Mouse (Mus musculus): ENCODE results near the gene Sptlc2. TPM values are rescaled to one million over a fixed set of nuclear protein-coding genes. Genes with fewer than 3 reads are reported as not detected.

Gene Sptlc2
- polyA plus RNA-seq, 1 experiment from 2014 or later = 164 TPM

DNA sequence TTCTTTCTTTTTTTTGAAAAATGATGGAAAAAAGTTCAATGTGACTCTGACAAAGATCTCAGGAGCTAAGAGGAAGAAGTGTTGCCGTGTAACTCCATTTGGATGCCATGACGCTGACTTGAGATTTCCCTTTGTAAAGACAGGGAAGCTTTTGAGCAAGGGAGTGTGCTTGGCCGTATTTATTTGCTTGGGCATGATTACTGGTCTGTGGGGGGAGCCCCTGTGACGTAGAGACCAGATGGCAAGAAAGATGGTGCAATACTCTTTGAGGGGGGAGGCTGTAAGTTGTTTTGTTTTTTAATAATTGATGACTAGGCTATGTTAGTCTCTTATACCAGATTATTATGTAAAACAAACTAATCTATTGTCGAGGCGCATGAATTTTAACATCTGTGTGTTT, 14.0 kb downstream of the Sptlc2 start:
- in situ Hi-C loops (cut with MboI; ENCODE audit: low pct_unique_long_range_greater_than_20kb) = no loop called here
- POLR2A ChIA-PET = interaction anchor here (1.2 kb wide), 1 partner anchor 25 kb away, joined by 3 read pairs; no protein-coding TSS in a partner anchor
- no peak for ATAC-seq
- DNase-seq (ENCODE audit: low read depth, low spot score) = no peak
- no peak for TF ChIP-seq CTCF (IDR thresholded peaks at IDR 0.05)
- CTCF ChIA-PET = interaction anchor here (1.3 kb wide), 1 partner anchor 28 kb away, joined by 3 read pairs; no protein-coding TSS in a partner anchor
- no peaks in the 10 kb centered on the region for H3K27me3 ChIP-seq

GRCm38 (mm10) chr12:87369319-87369718, 18.8 kb downstream of the Sptlc2 start:
- DNase-seq (ENCODE audit: low read depth, low spot score) (no peak), ATAC-seq (no peak)

GRCm38 (mm10) chr12:87368092-87368491, 20.1 kb downstream of the Sptlc2 start:
- in situ Hi-C loops (cut with MboI; ENCODE audit: low pct_unique_long_range_greater_than_20kb) = no loop called here
- no peak for TF ChIP-seq CTCF (IDR thresholded peaks at IDR 0.05)
- H3K27me3 ChIP-seq = no peaks in the 10 kb centered on the region
- ChIA-PET POLR2A (no interaction called here), CTCF (no interaction called here)
- ATAC-seq (no peak), DNase-seq (ENCODE audit: low read depth, low spot score) (no peak)

More at GRCm38 (mm10) chr12:87369319-87369718, 18.8 kb downstream of the Sptlc2 start:
- in situ Hi-C loops (cut with MboI; ENCODE audit: low pct_unique_long_range_greater_than_20kb) = no loop called here
- ChIA-PET CTCF (no interaction called here), POLR2A (no interaction called here)
- H3K27me3 ChIP-seq = no peaks in the 10 kb centered on the region
- TF ChIP-seq CTCF (IDR thresholded peaks at IDR 0.05) = no peak

- H3K27me3 ChIP-seq = no peaks in the 10 kb centered on the region
- ATAC-seq (no peak), DNase-seq (ENCODE audit: low read depth, low spot score) (no peak)
- ChIA-PET CTCF (interaction anchor here (1.2 to 1.4 kb wide), 2 partner anchors 12 to 18 kb away, joined by 3 to 5 read pairs; no protein-coding TSS in a partner anchor), POLR2A (no interaction called here)
- in situ Hi-C loops (cut with MboI; ENCODE audit: low pct_unique_long_range_greater_than_20kb) = no loop called here
- TF ChIP-seq CTCF (IDR thresholded peaks at IDR 0.05) = no peak
Measured at GRCm38 (mm10) chr12:87365676-87366075, 22.5 kb downstream of the Sptlc2 start.

GRCm38 (mm10) chr12:87362111-87362510, 26.0 kb downstream of the Sptlc2 start:
- TF ChIP-seq CTCF (IDR thresholded peaks at IDR 0.05) = no peak
- no peaks in the 10 kb centered on the region for H3K27me3 ChIP-seq
- POLR2A ChIA-PET = no interaction called here
- CTCF ChIA-PET = no interaction called here
- in situ Hi-C loops (cut with MboI; ENCODE audit: low pct_unique_long_range_greater_than_20kb) = no loop called here
- DNase-seq (ENCODE audit: low read depth, low spot score) = no peak
- no peak for ATAC-seq

GRCm38 (mm10) chr12:87348029-87348428, 40.1 kb downstream of the Sptlc2 start:
- DNase-seq (ENCODE audit: low read depth, low spot score) (no peak), ATAC-seq (no peak)
- TF ChIP-seq CTCF (IDR thresholded peaks at IDR 0.05) = no peak
- ChIA-PET CTCF (interaction anchor here (1.2 kb wide), 2 partner anchors 17 to 63 kb away, joined by 3 read pairs; no protein-coding TSS in a partner anchor), POLR2A (no interaction called here)
- in situ Hi-C loops (cut with MboI; ENCODE audit: low pct_unique_long_range_greater_than_20kb) = no loop called here
- no peaks in the 10 kb centered on the region for H3K27me3 ChIP-seq

DNA sequence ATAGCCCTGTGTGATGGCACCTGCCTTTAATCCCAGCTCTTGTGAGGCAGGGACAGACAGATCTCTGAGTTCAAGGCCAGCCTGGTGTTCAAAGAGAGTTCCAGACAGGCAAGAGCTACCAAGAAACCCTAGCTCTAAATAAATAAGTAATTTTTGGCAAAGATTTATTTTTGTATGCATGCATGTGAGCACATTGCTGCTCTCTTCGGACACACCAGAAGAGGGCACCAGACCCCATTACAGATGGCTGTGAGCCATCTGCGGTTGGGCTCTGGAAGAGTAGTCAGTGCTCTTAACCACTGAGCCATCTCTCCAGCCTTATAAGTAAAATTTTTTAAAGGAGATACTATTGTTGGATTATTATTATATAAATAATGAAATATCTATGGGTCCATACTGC, 40.6 kb downstream of the Sptlc2 start:
- in situ Hi-C loops (cut with MboI; ENCODE audit: low pct_unique_long_range_greater_than_20kb) = no loop called here
- no peaks in the 10 kb centered on the region for H3K27me3 ChIP-seq
- ATAC-seq (no peak), DNase-seq (ENCODE audit: low read depth, low spot score) (no peak)
- peak; percentile 53 for TF ChIP-seq CTCF (IDR thresholded peaks at IDR 0.05)
- CTCF ChIA-PET = interaction anchor here (0.7 to 1.5 kb wide), 4 partner anchors 18 to 64 kb away, joined by 3 read pairs; no protein-coding TSS in a partner anchor
- POLR2A ChIA-PET = no interaction called here

DNA sequence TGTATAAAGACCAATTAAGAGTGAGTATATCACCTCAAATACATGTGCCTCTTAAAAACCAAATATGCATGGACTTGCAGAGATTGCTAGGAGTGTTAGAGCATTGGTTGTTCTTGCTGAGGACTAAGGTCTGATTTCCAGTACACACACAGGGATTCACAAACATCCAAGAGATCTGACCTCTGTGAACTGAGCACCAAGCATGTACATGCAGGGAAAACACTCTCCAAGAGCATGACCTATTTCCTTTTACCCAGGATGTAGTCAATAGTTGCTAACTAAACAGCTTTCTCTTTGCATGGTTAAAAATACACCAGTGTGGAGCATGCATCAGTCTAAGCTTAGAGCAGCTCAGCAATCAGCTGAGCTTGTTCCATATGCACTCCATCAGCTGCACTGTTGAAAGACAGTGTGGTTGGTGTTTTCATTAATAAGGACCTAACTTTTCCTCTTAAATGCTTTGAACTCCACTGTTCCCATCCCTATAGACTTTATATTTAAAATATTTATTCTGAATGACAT, 45.0 kb downstream of the Sptlc2 start:
- in situ Hi-C loops (cut with MboI; ENCODE audit: low pct_unique_long_range_greater_than_20kb) = no loop called here
- no peak for TF ChIP-seq CTCF (IDR thresholded peaks at IDR 0.05)
- H3K27me3 ChIP-seq = no peaks in the 10 kb centered on the region
- DNase-seq (ENCODE audit: low read depth, low spot score) (no peak), ATAC-seq (no peak)
- ChIA-PET POLR2A (interaction anchor here (0.6 kb wide), 1 partner anchor 76 kb away, joined by 3 read pairs; no protein-coding TSS in a partner anchor), CTCF (interaction anchor here (1.2 kb wide), 1 partner anchor 9 kb away, joined by 4 read pairs; no protein-coding TSS in a partner anchor)

DNA sequence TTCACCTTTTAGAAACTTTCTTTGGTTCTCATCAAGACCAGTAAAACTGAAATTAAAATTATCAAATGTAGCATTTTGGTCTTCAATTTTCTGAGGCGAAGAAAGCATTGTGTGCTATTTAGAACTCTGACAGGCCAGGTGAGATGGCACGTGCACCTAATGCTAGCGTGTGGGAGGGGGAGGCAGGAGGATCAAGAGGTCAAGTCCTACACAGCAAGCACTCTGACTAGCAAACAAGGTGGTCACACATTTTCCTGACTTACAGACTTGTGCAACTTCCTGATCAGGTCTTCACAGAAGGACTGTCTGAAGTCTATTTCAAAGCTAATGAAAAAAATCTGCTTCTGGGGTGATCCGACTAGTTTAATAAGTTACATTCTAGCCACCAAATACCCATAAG, 50.1 kb downstream of the Sptlc2 start:
- ChIA-PET POLR2A (no interaction called here), CTCF (no interaction called here)
- no peak for TF ChIP-seq CTCF (IDR thresholded peaks at IDR 0.05)
- ATAC-seq = no peak
- no peaks in the 10 kb centered on the region for H3K27me3 ChIP-seq
- in situ Hi-C loops (cut with MboI; ENCODE audit: low pct_unique_long_range_greater_than_20kb) = no loop called here
- DNase-seq (ENCODE audit: low read depth, low spot score) = no peak

GRCm38 (mm10) chr12:87334886-87335285, 53.3 kb downstream of the Sptlc2 start:
- no peaks in the 10 kb centered on the region for H3K27me3 ChIP-seq
- no peak for DNase-seq (ENCODE audit: low read depth, low spot score)
- ChIA-PET CTCF (interaction anchor here (1.5 kb wide), 1 partner anchor 23 kb away, joined by 3 read pairs; no protein-coding TSS in a partner anchor), POLR2A (no interaction called here)
- ATAC-seq = no peak
- peak; percentile 39 for TF ChIP-seq CTCF (IDR thresholded peaks at IDR 0.05)
- in situ Hi-C loops (cut with MboI; ENCODE audit: low pct_unique_long_range_greater_than_20kb) = no loop called here

DNA sequence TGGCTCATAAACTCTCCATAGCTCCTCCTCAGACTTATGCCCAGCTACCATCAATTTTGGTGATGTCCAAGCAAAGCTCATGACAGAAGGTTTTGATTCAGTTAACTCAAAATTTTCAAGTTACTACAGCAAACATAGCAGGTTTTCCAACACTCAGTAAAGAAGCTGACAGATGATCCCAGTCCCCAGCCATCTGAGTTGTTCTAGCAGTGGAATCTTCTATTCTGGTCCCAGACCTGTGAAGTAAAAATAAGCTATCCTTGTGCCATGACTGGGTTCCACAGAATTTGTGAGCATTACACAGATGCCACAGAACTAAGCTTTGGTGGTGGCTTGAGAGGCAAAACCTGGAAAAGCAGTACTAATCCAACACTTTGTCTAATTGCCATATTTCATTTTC, 54.4 kb downstream of the Sptlc2 start:
- DNase-seq (ENCODE audit: low read depth, low spot score) (no peak), ATAC-seq (no peak)
- in situ Hi-C loops (cut with MboI; ENCODE audit: low pct_unique_long_range_greater_than_20kb) = no loop called here
- TF ChIP-seq CTCF (IDR thresholded peaks at IDR 0.05) = no peak
- no peaks in the 10 kb centered on the region for H3K27me3 ChIP-seq
- CTCF ChIA-PET = interaction anchor here (1.7 kb wide), 1 partner anchor 65 kb away, joined by 4 read pairs; no protein-coding TSS in a partner anchor
- POLR2A ChIA-PET = interaction anchor here (1.0 kb wide), 1 partner anchor 13 kb away, joined by 3 read pairs; no protein-coding TSS in a partner anchor

All from Patski (cell line).